Mouse (Mus musculus): Measurements from ENCODE around the gene Syn3. TPM values are rescaled to one million over a fixed set of nuclear protein-coding genes. Genes with fewer than 3 reads are reported as not detected.

The Syn3 gene
- polyA plus RNA-seq, 1 experiment from 2014 or later, result 7.1 TPM

Other genes starting within 250 kb of the Syn3 start
- gene Timp3, start 198.5 kb downstream of the Syn3 start, polyA plus RNA-seq (2014; fragmentation: Nextera tagmentation; extraction: Ambion mirVana), result 20.4 and 21.1 TPM in 2 replicates
- 429 and 475 TPM in 2 replicates for gene Hsp90b1, start 206.6 kb upstream of the Syn3 start, polyA plus RNA-seq (2014; fragmentation: Nextera tagmentation; extraction: Ambion mirVana)
- gene Ttc41, start 206.9 kb upstream of the Syn3 start, polyA plus RNA-seq (2014; fragmentation: Nextera tagmentation; extraction: Ambion mirVana), result 2.5 and 3.6 TPM in 2 replicates